Mouse (Mus musculus) heart, adult 2 months (tissue): ENCODE measurements around the gene AC124502.3. TPM values are rescaled to one million over a fixed set of nuclear protein-coding genes. Genes with fewer than 3 reads are reported as not detected.

ENCODE experiments used
- DNase-seq, 2 experiments: peaks; one replicate each; pipeline ENCODE4 v3.0.0; 2021
- H3K27ac ChIP-seq: fragments of 200-600 bp; 2 replicates; pipeline ENCODE4 v1.8.1; 2022
- H3K27me3 ChIP-seq: fragments of 200-500 bp; 2 replicates; pipeline ENCODE4 v1.6.1; 2012; ENCODE audit warnings: mild to moderate bottlenecking, low read length, inconsistent platforms, mixed read lengths; ENCODE audit not compliant: control insufficient read depth, insufficient read depth
- H3K36me3 ChIP-seq: fragments of 200-500 bp; 2 replicates; pipeline ENCODE4 v1.6.1; 2012; ENCODE audit warnings: low read length, inconsistent platforms; ENCODE audit not compliant: control insufficient read depth, insufficient read depth
- H3K4me1 ChIP-seq: fragments of 200-500 bp; 2 replicates; pipeline ENCODE4 v1.6.1; 2011; ENCODE audit warnings: low read length; ENCODE audit not compliant: control insufficient read depth, insufficient read depth
- H3K4me3 ChIP-seq: fragments of 200-600 bp; 2 replicates; pipeline ENCODE4 v1.8.1; 2022
- H3K79me2 ChIP-seq: fragments of 200-500 bp; replicated peaks from 2 replicates; pipeline ENCODE4 v1.6.1; 2012; ENCODE audit warnings: mild to moderate bottlenecking, inconsistent platforms, low read length, moderate library complexity, mixed read lengths; ENCODE audit not compliant: control insufficient read depth, insufficient read depth
- H3K9ac ChIP-seq: fragments of 200-500 bp; 2 replicates; pipeline ENCODE4 v1.6.1; 2012; ENCODE audit warnings: low read depth, mild to moderate bottlenecking, control low read depth, inconsistent platforms, low read length, mixed read lengths
- CTCF ChIP-seq: fragments of 200-600 bp; IDR thresholded peaks from 2 replicates; pipeline ENCODE4 v1.8.1; 2022; ENCODE audit warnings: antibody characterized with exemption, mild to moderate bottlenecking, moderate library complexity
- EP300 ChIP-seq: fragments of 200-500 bp; IDR thresholded peaks from 2 replicates; pipeline ENCODE4 v1.6.1; 2011; ENCODE audit warnings: low read depth, low read length, control low read depth; ENCODE audit not compliant: insufficient read depth
- POLR2A ChIP-seq: fragments of 200-500 bp; IDR thresholded peaks from 2 replicates; pipeline ENCODE4 v1.6.1; 2011; ENCODE audit warnings: mild to moderate bottlenecking, low read depth, low read length, control low read depth; ENCODE audit not compliant: insufficient read depth
- WGBS: fragments of 180-500 bp; shearing (Covaris S2); methylation state at CpG from one replicate; pipeline ENCODE4 v1.1.7; 2018; 5-methylcytosine and 5-hydroxymethylcytosine counted together
- intact Hi-C: fragments of 180-260 bp; cut with DNase I; formaldehyde crosslinking; loops from one replicate; pipeline ENCODE4 v1.15.1; 2025
- polyA plus RNA-seq: library from polyadenylated mRNA; depleted of rRNA; stranded (reverse); fragments of >200 nt; gene quantifications from 2 replicates; pipeline ENCODE4 v1.2.3, GENCODE M21; 2012
- total RNA-seq, 2 experiments: library from RNA; stranded (reverse); gene quantifications; 2 replicates each; pipeline ENCODE4 v1.2.3; 2021

Gene AC124502.3
- total and polyA plus RNA-seq, 3 experiments: 0.08 to 2.3 (median 1.3) TPM

- H3K36me3 ChIP-seq: no peaks in the 10 kb centered on the region
- DNase-seq: peak; percentile 43
- WGBS: 18% methylated on average over 10 of the region's 10 CpGs
- H3K27ac ChIP-seq: peak overlapping the region; percentile 36
- no peak overlapping the region for H3K9ac ChIP-seq
- intact Hi-C loops: no loop called here
- H3K4me1 ChIP-seq: peaks cover 10% of the 10 kb centered on the region
- H3K79me2 ChIP-seq: no peaks in the 10 kb centered on the region
- no peaks in the 10 kb centered on the region for H3K27me3 ChIP-seq
- TF ChIP-seq EP300: no peak
- peak; percentile 12; the same call in 1 of the 2 replicates for TF ChIP-seq POLR2A
- H3K4me3 ChIP-seq: no peak overlapping the region
These were observed 20.4 kb downstream of the AC124502.3 start for GRCm38 (mm10) chr19:5058801-5059771.

GRCm38 (mm10) chr19:5060365-5061330 is 22.0 kb downstream of the AC124502.3 start:
- Histone ChIP-seq H3K27me3 (no peaks in the 10 kb centered on the region), H3K4me3 (no peak overlapping the region), H3K36me3 (no peaks in the 10 kb centered on the region), H3K79me2 (no peaks in the 10 kb centered on the region), H3K4me1 (peaks cover 10% of the 10 kb centered on the region), H3K9ac (no peak overlapping the region), H3K27ac (no peak overlapping the region)
- peak; percentile 61 to 62 for DNase-seq
- intact Hi-C loops: no loop called here
- 54% methylated on average over 5 of the region's 5 CpGs for WGBS
- TF ChIP-seq POLR2A (no peak), CTCF (no peak)

GRCm38 (mm10) chr19:5062041-5062440 is 23.4 kb downstream of the AC124502.3 start:
- intact Hi-C loops: no loop called here
- Histone ChIP-seq H3K36me3 (no peaks in the 10 kb centered on the region), H3K4me3 (no peak overlapping the region), H3K27ac (no peak overlapping the region), H3K4me1 (peaks cover 12% of the 10 kb centered on the region), H3K79me2 (no peaks in the 10 kb centered on the region), H3K9ac (no peak overlapping the region), H3K27me3 (no peaks in the 10 kb centered on the region)
- 84% methylated on average over 5 of the region's 5 CpGs for WGBS
- no peak for DNase-seq
- TF ChIP-seq CTCF (no peak), POLR2A (no peak), EP300 (no peak)

- Histone ChIP-seq H3K27ac (no peak overlapping the region), H3K36me3 (no peaks in the 10 kb centered on the region), H3K9ac (no peak overlapping the region), H3K4me3 (no peak overlapping the region), H3K4me1 (peaks cover 16% of the 10 kb centered on the region), H3K27me3 (no peaks in the 10 kb centered on the region), H3K79me2 (no peaks in the 10 kb centered on the region)
- TF ChIP-seq EP300 (no peak), CTCF (no peak), POLR2A (no peak)
- WGBS: 58% methylated on average over 6 of the region's 6 CpGs
- intact Hi-C loops: no loop called here
- DNase-seq: peak; percentile 63 to 74
These were observed 23.8 kb downstream of the AC124502.3 start for GRCm38 (mm10) chr19:5062446-5062845.

DNA sequence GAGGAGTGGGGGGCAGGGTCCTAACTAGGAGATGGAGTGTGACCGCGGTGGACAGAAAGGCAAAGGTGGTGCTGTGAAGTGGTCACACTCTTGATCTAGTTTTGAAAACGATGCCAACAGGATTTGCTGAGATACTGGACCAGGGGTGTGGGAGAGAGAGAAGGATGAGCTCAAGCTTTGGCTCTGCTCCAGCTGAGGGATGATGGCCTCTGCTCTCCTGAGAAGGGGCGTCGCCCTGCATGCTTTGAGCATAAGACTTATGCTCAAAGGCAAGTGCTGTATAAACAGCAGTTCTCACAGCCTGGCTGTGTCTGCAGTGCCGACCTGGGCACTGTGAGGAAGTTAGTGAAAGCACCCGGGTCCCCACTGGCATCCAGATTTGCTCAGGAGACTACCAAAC is 26.4 kb downstream of the AC124502.3 start:
- no peak for TF ChIP-seq CTCF
- no peak for TF ChIP-seq EP300
- TF ChIP-seq POLR2A: no peak
- no peaks in the 10 kb centered on the region for H3K79me2 ChIP-seq
- WGBS: 42% methylated on average over 7 of the region's 7 CpGs
- no peaks in the 10 kb centered on the region for H3K36me3 ChIP-seq
- peak in 1 of 2 experiments; percentile 43 for DNase-seq
- no peaks in the 10 kb centered on the region; the same call in 1 of the 2 replicates for H3K27me3 ChIP-seq
- no peak overlapping the region for H3K9ac ChIP-seq
- no peak overlapping the region for H3K4me3 ChIP-seq
- intact Hi-C loops: no loop called here
- no peak overlapping the region for H3K27ac ChIP-seq
- peaks cover 6% of the 10 kb centered on the region for H3K4me1 ChIP-seq
